Mouse (Mus musculus) adrenal gland, adult 8-10 months (tissue): ENCODE measurements around the gene Stx5a. TPM values are rescaled to one million over a fixed set of nuclear protein-coding genes. Genes with fewer than 3 reads are reported as not detected.
"Not testable (repeated sequence)": the region's sequence is repeated elsewhere in the genome, so short reads cannot be mapped to it uniquely, and the experiment has no call there.

Source experiments
- DNase-seq: peaks from one replicate; pipeline ENCODE4 v3.0.0; 2022
- total RNA-seq, 4 experiments: library from RNA; stranded (reverse); gene quantifications; 2 replicates each; pipeline ENCODE4 v1.2.4; 2022

Stx5a gene
- total RNA-seq, 4 experiments from 2014 or later = 90.9 to 138 (median 118) TPM

DNA sequence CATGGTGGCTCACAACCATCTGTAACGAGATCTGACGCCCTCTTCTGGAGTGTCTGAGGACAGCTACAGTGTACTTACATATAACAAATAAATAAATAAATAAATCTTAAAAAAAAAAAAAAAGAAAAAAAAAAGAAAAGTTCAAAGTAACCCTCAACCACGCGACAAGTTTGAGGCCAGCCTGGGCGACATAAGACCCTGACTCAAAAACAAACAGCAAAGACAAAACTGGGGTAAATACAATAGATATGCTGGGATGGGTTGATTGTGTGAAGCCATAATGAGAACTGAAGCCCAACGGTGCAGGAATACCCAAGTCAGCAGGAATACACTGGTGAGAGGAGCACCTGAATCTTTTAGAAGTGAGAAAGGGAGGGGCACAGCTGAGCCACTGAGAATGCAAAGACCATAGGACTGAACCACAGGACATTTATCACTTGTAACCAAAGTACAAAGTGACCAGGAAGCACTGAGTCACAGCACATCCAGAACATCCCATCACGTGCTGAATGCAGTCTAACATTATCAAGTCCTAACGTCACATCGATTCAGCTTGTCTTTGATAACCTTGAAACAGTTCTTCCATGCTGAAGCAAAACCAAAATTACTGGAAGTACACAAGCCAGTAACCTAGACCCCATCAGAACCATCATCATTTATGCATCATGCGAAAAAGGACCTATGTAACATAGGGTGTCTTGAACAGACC is 24.3 kb upstream of the Stx5a start:
- no peak for DNase-seq

DNA sequence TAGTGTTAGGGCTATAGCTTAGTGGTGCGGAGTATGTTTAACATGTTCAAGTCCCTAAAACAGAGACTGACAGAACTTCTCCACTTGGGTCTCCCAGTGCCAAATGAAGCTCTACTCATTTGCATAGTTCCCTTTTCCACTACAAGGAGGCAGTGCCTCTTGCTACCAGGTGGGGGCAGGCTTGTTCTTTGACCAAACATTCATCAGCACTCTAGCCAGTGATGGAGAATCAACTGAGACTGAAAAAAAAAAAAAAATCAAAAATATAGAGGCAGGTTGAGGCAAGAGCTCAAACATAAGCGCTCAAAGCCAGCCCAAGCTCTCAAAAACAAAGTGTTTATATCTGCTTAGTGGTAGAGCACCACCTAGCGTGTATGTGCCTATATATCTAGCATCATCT is 22.9 kb upstream of the Stx5a start:
- DNase-seq = no peak

DNA sequence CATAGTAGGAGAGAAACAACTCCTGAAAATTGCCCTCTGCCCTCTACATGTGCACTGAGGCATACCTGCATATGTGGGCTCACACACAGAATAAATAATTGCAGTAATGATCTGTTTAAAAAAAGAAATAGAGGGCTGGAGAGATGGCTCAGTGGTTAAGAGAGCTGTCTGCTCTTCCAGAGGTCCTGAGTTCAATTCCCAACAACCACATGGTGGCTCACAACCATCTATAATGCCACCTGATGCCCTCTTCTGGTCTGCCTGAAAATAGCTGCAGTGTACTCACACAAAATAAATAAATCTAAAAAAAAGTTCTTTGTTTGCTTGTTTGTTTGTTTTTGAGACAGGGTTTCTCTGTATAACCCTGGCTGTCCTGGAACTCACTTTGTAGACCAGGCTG is 22.2 kb upstream of the Stx5a start:
- DNase-seq = not testable (repeated sequence)

DNA sequence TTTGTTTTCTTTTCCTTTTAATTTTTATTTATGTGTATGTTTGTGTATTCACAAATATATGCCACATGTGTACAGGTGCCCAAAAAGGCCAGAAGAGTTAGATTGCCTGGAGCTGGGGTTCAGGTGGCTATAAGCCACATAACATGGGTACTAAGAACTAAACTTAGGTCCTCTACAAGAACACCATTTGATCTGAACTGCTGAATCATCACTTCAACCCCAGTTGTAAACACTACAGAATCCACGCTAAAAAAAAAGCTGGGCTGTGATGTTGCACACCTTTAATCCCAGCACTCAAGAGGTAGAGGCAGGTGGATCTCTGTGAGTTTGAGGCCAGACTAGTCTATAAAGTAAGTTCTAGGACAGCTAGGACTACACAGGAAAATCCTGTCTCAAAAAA is 19.8 kb upstream of the Stx5a start:
- no peak for DNase-seq

DNA sequence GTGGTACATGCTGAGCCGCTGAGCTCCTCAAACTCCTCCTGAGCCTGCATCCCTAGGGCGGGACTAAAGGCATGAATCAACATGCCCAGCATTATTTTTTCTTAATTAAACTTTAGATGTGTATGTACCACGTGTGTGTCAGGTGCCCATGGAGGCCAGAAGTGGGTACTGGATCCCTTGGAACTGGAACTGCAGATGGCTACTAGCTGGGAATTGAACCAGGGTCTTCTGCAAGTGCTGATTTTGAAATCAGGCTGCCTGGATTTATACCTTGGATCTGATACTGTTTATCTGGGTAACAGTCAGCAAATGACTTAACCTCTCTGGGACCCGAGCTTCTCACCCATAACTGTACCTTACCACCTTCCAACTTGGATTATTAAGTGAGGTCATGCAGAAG is 19.2 kb upstream of the Stx5a start:
- DNase-seq = no peak

DNA sequence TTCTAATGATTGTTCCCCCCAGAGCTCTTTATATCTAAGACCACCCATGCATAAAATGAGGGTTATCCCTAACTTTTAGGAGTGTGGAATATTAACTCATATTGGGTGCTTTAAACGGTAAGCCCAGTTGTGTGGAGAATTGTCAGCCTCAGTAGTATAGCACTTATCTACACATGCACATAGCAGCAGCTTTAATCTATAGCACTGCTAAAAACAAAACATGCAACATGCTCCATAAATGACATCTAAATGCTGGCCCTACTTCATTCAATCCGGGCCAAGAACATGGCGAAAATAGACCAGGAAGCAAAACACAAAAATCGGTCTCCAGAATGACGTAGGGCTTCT is 18.7 kb upstream of the Stx5a start:
- no peak for DNase-seq

DNA sequence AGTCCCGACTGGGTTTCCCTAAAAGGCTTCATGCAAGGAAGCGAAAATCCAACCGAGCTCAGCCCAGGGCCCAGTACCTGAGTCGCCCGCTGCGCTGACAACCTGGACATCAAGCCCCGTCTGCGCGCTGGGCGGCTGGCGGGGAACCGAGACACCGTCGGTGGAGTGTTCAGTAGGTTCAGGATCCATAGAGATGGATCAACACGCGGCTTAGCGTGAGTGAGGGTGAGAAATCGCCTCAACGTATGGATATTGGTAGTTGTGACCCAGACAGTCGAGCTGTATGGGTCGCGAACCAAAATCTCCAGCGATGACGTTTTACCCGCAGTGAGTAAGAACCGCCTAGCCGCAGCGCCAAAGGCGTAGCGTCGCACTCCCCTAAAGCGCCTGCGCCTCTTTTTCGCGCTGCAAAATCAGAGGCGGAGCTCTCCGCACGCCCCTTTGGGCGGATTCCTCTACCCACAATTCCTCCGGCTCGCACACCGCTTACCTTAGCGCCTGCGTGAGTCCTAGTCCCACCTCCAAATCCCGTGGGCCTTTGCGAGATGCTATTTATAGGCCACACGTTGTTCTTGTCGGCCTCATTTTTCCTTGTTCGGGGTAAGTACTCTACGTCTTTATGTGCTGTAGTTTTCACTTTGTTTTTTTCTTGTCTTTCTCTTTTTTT is 18.2 kb upstream of the Stx5a start, which contains the start of gene Slc3a2:
Slc3a2 (minus strand) TSS at position 463 of the 667 bp plus-strand sequence.
- peak; percentile 96 for DNase-seq

DNA sequence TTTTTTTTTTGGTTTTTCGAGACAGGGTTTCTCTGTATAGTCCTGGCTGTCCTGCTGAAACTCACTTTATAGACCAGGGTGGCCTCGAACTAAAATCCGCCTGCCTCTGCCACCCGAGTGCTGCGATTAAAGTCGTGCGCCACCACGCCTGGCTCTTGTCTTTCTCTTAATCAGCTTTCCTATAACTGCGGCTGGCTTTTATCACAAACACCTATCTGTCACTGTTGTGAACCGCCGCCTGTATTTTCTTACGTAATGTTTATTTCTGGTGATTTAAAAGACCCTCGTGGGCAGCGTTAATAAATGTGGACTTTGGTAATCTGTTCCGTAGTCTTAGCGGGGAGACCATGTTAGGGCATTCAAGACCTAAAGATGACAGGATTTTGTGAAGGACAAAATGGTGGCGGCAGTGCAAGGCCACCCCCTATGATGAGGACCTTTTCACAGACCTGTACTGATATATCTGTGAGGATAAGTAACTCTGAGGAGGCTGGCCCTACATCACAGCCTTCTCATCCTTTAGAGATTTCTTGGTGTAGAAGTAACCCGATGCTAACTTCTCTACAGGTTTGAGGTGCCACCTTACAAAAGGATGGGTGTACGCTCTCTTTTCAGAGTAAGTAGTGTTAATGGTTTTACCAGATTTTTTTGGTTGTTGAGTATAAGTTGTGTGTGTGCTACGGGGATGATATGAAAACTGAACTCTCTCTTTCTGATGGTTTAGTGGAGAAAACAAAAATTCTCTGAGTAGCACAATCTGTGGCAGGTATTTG is 17.5 kb upstream of the Stx5a start:
- no peak for DNase-seq

DNA sequence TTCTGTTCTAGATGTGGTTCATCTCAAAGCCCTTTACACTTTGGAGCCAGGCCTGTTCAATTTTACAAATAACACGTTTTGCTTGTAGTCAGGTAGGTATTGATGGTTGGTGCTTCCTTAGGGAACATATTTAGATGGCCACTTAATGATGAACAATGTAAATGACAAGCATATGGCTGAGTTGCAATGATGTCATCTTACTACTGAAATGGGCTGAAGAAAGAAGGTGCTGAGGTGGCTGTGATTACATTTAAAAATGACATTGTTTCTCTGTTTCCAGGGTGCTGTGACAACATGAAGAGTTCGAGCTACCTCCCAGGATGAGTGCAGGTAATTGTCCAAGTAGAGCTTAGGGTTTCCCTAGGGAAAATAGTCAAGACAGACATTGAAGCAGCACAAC is 16.8 kb upstream of the Stx5a start:
- DNase-seq = no peak

DNA sequence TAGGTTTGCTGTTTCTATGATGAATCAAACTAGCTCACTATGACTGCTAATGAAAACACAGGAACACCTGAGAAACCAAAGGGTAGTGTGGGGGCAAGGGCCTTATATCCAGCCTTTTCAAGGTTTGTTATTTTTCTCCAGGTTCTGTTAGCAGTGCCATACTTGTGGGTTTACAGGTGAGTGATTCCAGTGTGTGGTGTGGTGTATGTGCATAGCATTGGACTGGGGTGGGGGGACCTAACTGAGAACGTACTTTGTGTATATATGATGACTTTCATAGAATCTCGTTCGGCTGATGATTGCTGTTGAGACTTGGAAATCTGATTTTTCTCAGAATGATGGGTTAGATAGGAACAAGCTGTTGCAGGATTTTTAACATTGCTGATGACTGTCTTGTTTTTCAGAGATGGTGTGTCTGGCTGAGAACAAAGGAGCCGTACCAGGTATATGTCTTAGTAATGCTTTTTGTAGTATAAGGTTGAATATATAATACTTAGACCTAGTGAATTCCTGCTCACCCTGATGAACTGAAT is 16.1 kb upstream of the Stx5a start:
- no peak for DNase-seq

DNA sequence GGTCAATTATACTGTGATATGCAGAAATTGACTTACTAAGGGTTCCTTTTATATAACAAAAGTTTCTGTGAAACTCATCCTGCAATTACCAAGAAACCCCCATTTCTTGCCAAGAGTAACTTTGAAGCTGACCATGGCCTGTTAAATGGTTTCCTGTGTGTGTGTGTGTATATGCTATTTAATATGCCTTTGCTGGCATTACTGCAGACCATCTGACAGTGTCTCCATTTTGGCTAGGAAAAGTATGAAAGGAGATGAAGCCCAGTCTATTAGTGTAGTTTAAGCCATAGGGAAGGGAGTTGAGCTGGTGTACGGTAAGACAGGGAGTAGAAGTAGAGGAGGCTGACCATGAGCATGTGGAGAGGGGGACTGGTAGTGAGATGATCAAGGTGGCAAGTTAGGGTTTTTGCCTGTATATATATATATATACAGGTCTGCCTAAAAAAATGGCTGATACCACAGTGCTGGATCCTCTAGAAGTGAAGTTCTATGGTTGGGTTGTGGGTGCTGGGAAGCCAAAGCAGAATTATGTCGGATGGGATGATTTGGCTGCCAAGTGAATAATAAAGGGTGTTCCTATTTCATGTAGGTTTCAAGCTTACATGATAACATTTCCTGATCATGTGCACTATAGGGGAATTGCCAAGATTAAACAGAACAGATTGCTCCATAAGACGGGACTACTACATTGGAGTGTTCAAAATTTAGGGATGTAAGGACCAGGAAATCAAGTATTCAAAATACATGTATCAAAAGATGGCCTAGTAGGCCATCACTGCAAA is 14.4 kb upstream of the Stx5a start:
- no peak for DNase-seq

DNA sequence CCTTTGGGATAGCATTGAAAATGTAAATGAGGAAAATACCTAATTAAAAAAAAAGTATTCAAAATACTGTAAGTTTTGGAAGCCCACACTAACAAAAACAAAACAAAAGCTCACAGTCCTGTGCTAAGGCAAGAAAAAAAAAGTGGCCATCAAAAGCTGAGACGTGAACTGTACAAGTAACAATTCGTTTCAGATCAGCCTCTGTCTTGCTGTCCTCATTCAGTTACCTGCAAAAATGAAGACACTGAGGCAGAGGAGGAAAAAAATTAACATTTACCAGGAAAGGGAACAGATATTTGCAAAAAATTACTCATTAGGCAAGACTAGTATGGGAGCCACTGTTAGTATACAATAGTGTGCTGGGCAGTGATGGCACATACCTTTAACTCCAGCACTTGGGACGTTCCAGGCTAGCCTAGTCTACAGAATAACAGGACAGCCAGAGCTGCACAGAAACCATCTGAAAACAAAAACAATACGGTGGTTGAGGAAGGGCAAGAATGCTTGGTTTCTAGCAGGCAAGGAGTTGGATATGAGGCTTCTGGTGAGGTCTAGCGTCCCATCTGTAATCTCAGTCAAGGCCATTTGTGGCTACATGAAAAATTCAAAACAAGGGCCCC is 13.6 kb upstream of the Stx5a start:
- DNase-seq = no peak

DNA sequence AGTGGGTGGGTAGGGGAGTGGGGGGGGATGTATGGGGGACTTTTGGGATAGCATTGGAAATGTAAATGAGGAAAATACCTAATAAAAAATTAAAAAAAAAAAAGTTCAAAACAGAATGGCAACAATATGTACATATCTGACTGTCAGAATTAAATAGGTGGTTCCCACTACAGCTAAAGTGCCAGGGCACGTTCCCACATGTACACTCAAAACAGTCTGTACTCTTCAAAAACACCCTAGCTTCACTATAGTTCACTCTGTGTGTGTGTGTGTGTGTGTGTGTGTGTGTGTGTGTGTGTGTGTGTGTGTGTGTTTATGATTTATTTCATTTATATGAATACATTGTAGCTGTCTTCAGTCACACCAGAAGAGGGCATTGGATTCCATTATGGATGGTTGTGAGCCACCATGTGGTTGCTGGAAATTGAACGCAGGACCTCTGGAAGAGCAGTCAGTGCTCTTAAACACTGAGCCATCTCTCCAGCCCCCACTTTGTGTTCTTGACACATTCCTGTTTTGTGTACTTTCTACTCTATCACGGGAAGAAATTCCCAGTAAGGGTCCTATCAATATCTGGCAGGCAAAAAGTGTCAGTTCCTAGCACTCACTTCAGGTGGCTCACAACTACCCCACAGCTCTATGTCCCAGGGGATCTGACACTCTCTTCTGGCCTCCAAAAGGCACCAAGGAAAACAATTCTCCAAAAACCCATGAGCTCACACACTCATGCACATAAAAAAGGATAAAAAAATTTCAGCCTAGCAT is 12.7 kb upstream of the Stx5a start:
- DNase-seq = not testable (repeated sequence)

DNA sequence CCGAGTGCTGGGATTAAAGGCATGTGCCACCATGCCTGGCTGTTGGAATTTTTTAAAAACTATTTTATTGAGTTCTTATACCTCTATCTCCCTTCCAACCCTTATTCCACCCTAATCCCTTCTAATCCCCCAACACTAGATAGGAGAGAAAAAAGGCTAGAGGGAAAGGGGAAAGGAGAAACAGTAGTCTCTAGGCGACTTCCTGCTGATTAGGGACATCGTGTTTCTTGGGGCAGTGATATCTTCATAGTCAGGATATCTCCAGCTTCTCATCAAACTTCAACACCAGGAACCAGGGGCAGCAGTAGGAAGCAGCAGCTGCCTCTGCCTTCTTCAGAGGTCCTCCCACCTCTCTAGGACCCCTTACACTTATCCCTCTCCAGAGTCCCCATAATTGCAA is 6.9 kb upstream of the Stx5a start:
- DNase-seq = no peak

DNA sequence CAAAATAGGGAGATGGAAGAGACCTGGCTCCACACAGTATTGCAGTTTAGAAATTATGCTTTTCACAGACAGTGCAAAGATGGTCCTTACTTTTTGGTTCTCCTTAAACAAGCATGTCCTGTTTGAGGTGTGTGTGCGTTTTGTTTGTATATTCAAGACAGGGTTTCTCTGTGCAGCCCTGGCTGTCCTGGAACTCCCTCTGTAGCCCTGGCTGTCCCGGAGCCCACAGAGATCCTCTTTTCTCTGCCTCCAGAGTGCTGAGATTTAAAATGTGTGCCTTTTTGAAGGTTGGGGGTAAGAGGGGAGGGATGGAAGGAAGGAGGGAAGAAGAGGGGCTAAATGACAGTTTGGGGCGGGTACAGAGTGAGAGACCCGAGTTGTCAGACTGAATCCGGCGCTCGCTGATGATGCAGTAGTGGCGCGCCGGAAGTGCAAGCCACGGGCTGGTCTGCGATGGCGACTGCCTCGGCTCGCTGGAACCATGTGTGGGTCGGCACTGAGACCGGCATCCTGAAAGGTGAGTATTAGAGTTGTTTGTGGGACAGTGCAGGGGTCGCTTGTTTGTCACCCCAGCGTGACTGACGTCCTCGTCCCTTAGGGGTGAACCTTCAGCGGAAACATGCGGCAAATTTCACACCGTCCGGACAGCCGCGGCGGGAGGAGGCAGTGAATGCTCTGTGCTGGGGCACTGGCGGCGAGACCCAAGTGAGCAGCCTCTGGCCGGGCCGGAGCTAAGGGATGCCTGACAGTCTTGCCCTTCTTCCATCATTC is 5.6 kb upstream of the Stx5a start, which contains the start of gene Wdr74:
Wdr74 (plus strand) TSS at position 439 of the 771 bp plus-strand sequence.
- DNase-seq = peak; percentile 83

DNA sequence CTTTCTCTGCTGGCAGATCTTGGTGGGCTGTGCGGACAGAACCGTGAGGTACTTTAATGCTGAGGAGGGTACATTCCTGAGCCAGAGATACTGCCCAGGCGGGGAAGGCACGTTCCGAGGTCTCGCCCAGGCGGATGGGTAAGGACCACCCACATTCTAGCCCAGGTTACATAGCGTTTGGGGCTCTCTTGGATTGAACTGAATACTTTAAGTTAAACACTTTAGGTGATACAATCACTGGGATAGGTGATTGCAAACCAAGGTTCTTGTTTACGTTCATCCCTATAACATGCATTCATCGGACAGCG is 5.1 kb upstream of the Stx5a start:
- no peak for DNase-seq

DNA sequence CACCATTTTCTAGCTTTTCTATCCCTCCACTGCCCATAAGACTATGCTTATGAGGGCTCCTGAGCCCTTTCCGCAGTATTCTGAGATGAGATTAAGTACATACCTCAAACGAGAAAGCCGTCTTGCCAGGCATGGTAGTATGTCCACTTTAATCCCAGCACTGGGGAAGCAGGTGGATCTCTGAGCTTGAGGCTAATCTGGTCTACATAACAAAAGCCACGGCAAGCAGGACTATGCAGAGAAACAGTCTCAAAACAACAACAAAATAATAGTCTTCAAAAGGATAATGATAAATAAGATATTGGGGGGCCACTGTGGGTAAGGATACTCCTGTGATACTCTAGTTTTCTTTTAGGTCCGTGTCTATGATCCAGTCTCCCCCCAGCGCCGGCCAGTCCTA is 2.3 kb upstream of the Stx5a start:
- no peak for DNase-seq

DNA sequence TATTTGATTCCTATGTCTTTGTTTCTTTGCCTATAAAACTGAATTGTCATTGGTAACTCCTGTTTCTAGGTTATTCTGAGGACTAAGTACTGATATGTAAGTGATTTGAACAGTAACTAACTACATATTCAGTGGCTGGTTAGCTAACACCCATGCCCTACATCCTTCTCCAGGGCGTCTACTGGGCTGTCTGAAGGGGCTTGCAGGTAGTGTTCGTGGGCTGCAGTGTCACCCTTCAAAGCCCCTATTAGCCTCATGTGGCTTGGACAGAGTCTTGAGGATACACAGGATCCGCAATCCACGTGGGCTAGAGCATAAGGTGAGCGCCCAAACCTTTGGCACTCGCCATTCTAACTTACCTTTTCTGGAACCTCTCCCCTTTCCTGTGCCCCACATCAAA is 1.6 kb upstream of the Stx5a start:
- DNase-seq = no peak

DNA sequence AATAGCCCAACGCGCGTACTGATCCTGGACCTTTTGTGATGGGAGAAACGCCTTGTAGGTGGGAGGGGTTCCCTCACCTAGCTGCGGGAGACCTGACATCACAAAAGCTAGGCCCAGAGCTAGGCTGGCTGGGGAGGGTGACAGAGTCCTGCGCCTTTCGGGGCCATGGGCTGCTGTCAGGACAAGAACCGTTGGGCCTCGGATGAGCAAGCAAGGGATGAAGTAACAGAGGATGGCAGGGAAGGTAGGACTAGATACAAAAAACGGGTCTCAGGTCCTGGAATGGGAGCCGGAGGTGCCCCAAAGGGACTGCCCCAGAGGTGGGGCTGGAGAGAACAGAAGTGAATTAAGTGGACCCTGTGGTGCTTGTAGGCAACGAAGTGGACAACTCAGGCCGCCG is 610 bp upstream of the Stx5a start, which contains the start of gene 1700092M07Rik:
1700092M07Rik (plus strand) TSS at position 116 of the 400 bp plus-strand sequence.
- no peak for DNase-seq

DNA sequence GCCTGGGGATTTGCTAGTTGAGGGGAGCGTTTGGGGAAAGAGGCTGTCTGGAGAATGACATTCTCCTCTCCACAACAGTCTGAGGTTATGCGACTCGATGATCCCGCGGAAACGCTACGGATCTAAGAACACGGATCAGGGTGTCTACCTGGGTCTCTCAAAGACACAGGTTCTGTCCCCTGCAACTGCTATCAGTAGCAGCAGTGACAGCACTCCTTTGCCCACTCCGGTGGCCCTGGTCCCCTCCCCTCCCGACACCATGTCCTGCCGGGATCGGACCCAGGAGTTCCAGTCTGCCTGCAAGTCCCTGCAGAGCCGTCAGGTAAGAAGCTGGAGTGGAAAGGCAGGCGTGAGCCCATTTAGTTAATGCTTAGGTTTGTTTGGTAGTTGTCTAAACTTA is 963 bp downstream of the Stx5a start:
- DNase-seq = no peak

DNA sequence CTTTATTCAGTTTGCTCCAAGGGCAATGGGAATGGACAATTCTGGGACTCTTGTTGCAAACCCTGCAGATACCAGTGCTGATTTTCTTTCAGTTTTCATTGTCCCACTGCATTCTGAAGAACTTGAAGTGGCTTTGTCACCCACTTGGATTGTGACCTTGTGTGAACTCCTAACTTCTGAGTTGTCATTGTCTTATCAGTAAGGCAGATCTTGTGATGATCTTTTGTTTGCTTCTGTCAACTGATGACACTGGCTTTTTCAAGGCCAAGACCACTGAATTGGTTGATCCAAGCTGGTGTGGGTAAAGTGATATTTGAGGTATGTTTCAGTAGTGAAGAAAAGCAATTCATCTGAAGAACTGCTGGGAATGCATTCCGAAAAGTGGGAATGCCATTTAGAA is 4.2 kb downstream of the Stx5a start:
- DNase-seq = no peak
